Mouse (Mus musculus): ENCODE data around the gene Pla2g15. TPM values are rescaled to one million over a fixed set of nuclear protein-coding genes. Genes with fewer than 3 reads are reported as not detected.

Pla2g15 gene
- polyA plus RNA-seq, 1 experiment from 2014 or later: 2.7 TPM

GRCm38 (mm10) chr8:106152876-106153275 lies 2.7 kb downstream of the Pla2g15 start:
- no peak overlapping the region for H3K4me3 ChIP-seq (ENCODE audit: low read length)
- H3K4me2 ChIP-seq (replicated peaks; ENCODE audit: low read depth, low read length): no peak overlapping the region
- peaks cover 6% of the 10 kb centered on the region for H3K4me1 ChIP-seq (ENCODE audit: control insufficient read depth, insufficient read depth, low read length)
- H3K9me3 ChIP-seq (ENCODE audit: control insufficient read depth, low read length): no peaks in the 10 kb centered on the region
- no peak overlapping the region for H3K27ac ChIP-seq (ENCODE audit: low read depth, low read length)
- WGBS: 79% methylated on average over 4 of the region's 4 CpGs
- H3K36me3 ChIP-seq (ENCODE audit: control insufficient read depth, insufficient read depth, low read length): peaks cover 7% of the 10 kb centered on the region; the same call in 1 of the 2 replicates
- no peak overlapping the region for H3K9ac ChIP-seq (ENCODE audit: low read depth, low read length)
- ATAC-seq (ENCODE audit: low FRiP score, low TSS enrichment): no peak
- no peaks in the 10 kb centered on the region for H3K27me3 ChIP-seq (ENCODE audit: control insufficient read depth, insufficient read depth, low read length)

- no peak for ATAC-seq (ENCODE audit: low FRiP score, low TSS enrichment)
- Histone ChIP-seq H3K36me3 (ENCODE audit: control insufficient read depth, insufficient read depth, low read length) (peaks cover 10% of the 10 kb centered on the region; the same call in 1 of the 2 replicates), H3K9ac (ENCODE audit: low read depth, low read length) (no peak overlapping the region)
Observed at GRCm38 (mm10) chr8:106157419-106157818, 7.2 kb downstream of the Pla2g15 start.

GRCm38 (mm10) chr8:106158381-106158780 lies 8.2 kb downstream of the Pla2g15 start:
- no peaks in the 10 kb centered on the region for H3K9me3 ChIP-seq (ENCODE audit: control insufficient read depth, low read length)
- no peak overlapping the region for H3K4me2 ChIP-seq (replicated peaks; ENCODE audit: low read depth, low read length)
- no peak overlapping the region for H3K27ac ChIP-seq (ENCODE audit: low read depth, low read length)
- 90% methylated on average over 10 of the region's 10 CpGs for WGBS
- H3K4me1 ChIP-seq (ENCODE audit: control insufficient read depth, insufficient read depth, low read length): no peaks in the 10 kb centered on the region
- no peak overlapping the region for H3K4me3 ChIP-seq (ENCODE audit: low read length)
- peaks cover 16% of the 10 kb centered on the region; the same call in 1 of the 2 replicates for H3K36me3 ChIP-seq (ENCODE audit: control insufficient read depth, insufficient read depth, low read length)
- no peaks in the 10 kb centered on the region for H3K27me3 ChIP-seq (ENCODE audit: control insufficient read depth, insufficient read depth, low read length)
- no peak for ATAC-seq (ENCODE audit: low FRiP score, low TSS enrichment)
- no peak overlapping the region for H3K9ac ChIP-seq (ENCODE audit: low read depth, low read length)

More at GRCm38 (mm10) chr8:106157419-106157818, 7.2 kb downstream of the Pla2g15 start:
- H3K4me1 ChIP-seq (ENCODE audit: control insufficient read depth, insufficient read depth, low read length): no peaks in the 10 kb centered on the region
- 89% methylated on average over 1 of the region's 1 CpGs for WGBS
- no peak overlapping the region for H3K4me3 ChIP-seq (ENCODE audit: low read length)
- no peak overlapping the region for H3K27ac ChIP-seq (ENCODE audit: low read depth, low read length)
- H3K4me2 ChIP-seq (replicated peaks; ENCODE audit: low read depth, low read length): no peak overlapping the region
- no peaks in the 10 kb centered on the region for H3K9me3 ChIP-seq (ENCODE audit: control insufficient read depth, low read length)
- no peaks in the 10 kb centered on the region for H3K27me3 ChIP-seq (ENCODE audit: control insufficient read depth, insufficient read depth, low read length)

GRCm38 (mm10) chr8:106159876-106160275 lies 9.7 kb downstream of the Pla2g15 start:
- no peak for ATAC-seq (ENCODE audit: low FRiP score, low TSS enrichment)
- WGBS: 90% methylated on average over 6 of the region's 6 CpGs
- peaks cover 19% of the 10 kb centered on the region; the same call in 1 of the 2 replicates for H3K36me3 ChIP-seq (ENCODE audit: control insufficient read depth, insufficient read depth, low read length)
- H3K9me3 ChIP-seq (ENCODE audit: control insufficient read depth, low read length): no peaks in the 10 kb centered on the region
- H3K27me3 ChIP-seq (ENCODE audit: control insufficient read depth, insufficient read depth, low read length): no peaks in the 10 kb centered on the region
- no peak overlapping the region for H3K9ac ChIP-seq (ENCODE audit: low read depth, low read length)
- no peak overlapping the region for H3K4me2 ChIP-seq (replicated peaks; ENCODE audit: low read depth, low read length)
- no peaks in the 10 kb centered on the region for H3K4me1 ChIP-seq (ENCODE audit: control insufficient read depth, insufficient read depth, low read length)
- H3K27ac ChIP-seq (ENCODE audit: low read depth, low read length): no peak overlapping the region
- no peak overlapping the region for H3K4me3 ChIP-seq (ENCODE audit: low read length)

GRCm38 (mm10) chr8:106163251-106163650 lies 13.1 kb downstream of the Pla2g15 start:
- Histone ChIP-seq H3K9me3 (ENCODE audit: control insufficient read depth, low read length) (no peaks in the 10 kb centered on the region), H3K4me1 (ENCODE audit: control insufficient read depth, insufficient read depth, low read length) (peaks cover 5% of the 10 kb centered on the region; the same call in 1 of the 2 replicates), H3K4me3 (ENCODE audit: low read length) (no peak overlapping the region), H3K4me2 (replicated peaks; ENCODE audit: low read depth, low read length) (no peak overlapping the region), H3K36me3 (ENCODE audit: control insufficient read depth, insufficient read depth, low read length) (peaks cover 18% of the 10 kb centered on the region; the same call in 1 of the 2 replicates), H3K27ac (ENCODE audit: low read depth, low read length) (no peak overlapping the region), H3K27me3 (ENCODE audit: control insufficient read depth, insufficient read depth, low read length) (no peaks in the 10 kb centered on the region), H3K9ac (ENCODE audit: low read depth, low read length) (no peak overlapping the region)
- WGBS: 90% methylated on average over 9 of the region's 9 CpGs
- ATAC-seq (ENCODE audit: low FRiP score, low TSS enrichment): no peak

GRCm38 (mm10) chr8:106165460-106165859 lies 15.3 kb downstream of the Pla2g15 start:
- ATAC-seq (ENCODE audit: low FRiP score, low TSS enrichment): no peak
- Histone ChIP-seq H3K27ac (ENCODE audit: low read depth, low read length) (no peak overlapping the region), H3K36me3 (ENCODE audit: control insufficient read depth, insufficient read depth, low read length) (peaks cover 18% of the 10 kb centered on the region; the same call in 1 of the 2 replicates), H3K4me1 (ENCODE audit: control insufficient read depth, insufficient read depth, low read length) (peaks cover 14% of the 10 kb centered on the region; the same call in 1 of the 2 replicates), H3K4me3 (ENCODE audit: low read length) (no peak overlapping the region), H3K9me3 (ENCODE audit: control insufficient read depth, low read length) (no peaks in the 10 kb centered on the region), H3K4me2 (replicated peaks; ENCODE audit: low read depth, low read length) (no peak overlapping the region), H3K9ac (ENCODE audit: low read depth, low read length) (no peak overlapping the region), H3K27me3 (ENCODE audit: control insufficient read depth, insufficient read depth, low read length) (no peaks in the 10 kb centered on the region)
- WGBS: 50% methylated on average over 4 of the region's 4 CpGs

- Histone ChIP-seq H3K36me3 (ENCODE audit: control insufficient read depth, insufficient read depth, low read length) (peaks cover 8% of the 10 kb centered on the region; the same call in 1 of the 2 replicates), H3K4me2 (replicated peaks; ENCODE audit: low read depth, low read length) (peak within 1 kb of the TSS; percentile 92), H3K9ac (ENCODE audit: low read depth, low read length) (peak within 1 kb of the TSS; percentile 81), H3K27me3 (ENCODE audit: control insufficient read depth, insufficient read depth, low read length) (no peaks in the 10 kb centered on the region), H3K4me3 (ENCODE audit: low read length) (peak within 1 kb of the TSS; percentile 80), H3K27ac (ENCODE audit: low read depth, low read length) (peak within 1 kb of the TSS; percentile 69), H3K9me3 (ENCODE audit: control insufficient read depth, low read length) (no peaks in the 10 kb centered on the region), H3K4me1 (ENCODE audit: control insufficient read depth, insufficient read depth, low read length) (peaks cover 14% of the 10 kb centered on the region; the same call in 1 of the 2 replicates)
- under 1% methylated on average over 54 of the region's 59 CpGs for WGBS
- ATAC-seq (ENCODE audit: low FRiP score, low TSS enrichment): peak; percentile 85
Observed at GRCm38 (mm10) chr8:106168356-106169016, 18.3 kb downstream of the Pla2g15 start, which contains the start of gene Slc7a6. Gene Slc7a6 (plus strand): TSS chr8:106168857.

GRCm38 (mm10) chr8:106169017-106169933 lies 19.1 kb downstream of the Pla2g15 start:
- Histone ChIP-seq H3K9ac (ENCODE audit: low read depth, low read length) (peak overlapping the region; percentile 81), H3K4me2 (replicated peaks; ENCODE audit: low read depth, low read length) (peak overlapping the region; percentile 92), H3K4me1 (ENCODE audit: control insufficient read depth, insufficient read depth, low read length) (peaks cover 14% of the 10 kb centered on the region; the same call in 1 of the 2 replicates), H3K27me3 (ENCODE audit: control insufficient read depth, insufficient read depth, low read length) (no peaks in the 10 kb centered on the region), H3K27ac (ENCODE audit: low read depth, low read length) (peak overlapping the region; percentile 69), H3K9me3 (ENCODE audit: control insufficient read depth, low read length) (no peaks in the 10 kb centered on the region), H3K36me3 (ENCODE audit: control insufficient read depth, insufficient read depth, low read length) (0 out of 2 replicates have a peak, but pooled peaks cover 3% of the 10 kb centered on the region), H3K4me3 (ENCODE audit: low read length) (peak overlapping the region; percentile 80)
- peak; percentile 53 for ATAC-seq (ENCODE audit: low FRiP score, low TSS enrichment)
- WGBS: under 1% methylated on average over 54 of the region's 54 CpGs
